In genomic region chr2:148893107-148893506, GRCm38 (mm10) we compare ENCODE assay signal across 47 mouse cellular contexts. TPM values are rescaled to one million over a fixed set of nuclear protein-coding genes. Genes with fewer than 3 reads are reported as not detected.
"Had no signal": no experiment of that assay in that cellular context is flagged by ENCODE, and none has a peak within 500 bp of the region (broad histone marks: within the 10 kb centered on the region; RNA-seq: fewer than 3 reads in every experiment).

No protein-coding gene starts in this region.

- H3K9ac ChIP-seq: limb, embryonic 12.5 days; limb, embryonic 13.5 days; limb, embryonic 15.5 days; liver, embryonic 12.5 days; liver, embryonic 13.5 days; liver, embryonic 14.5 days; liver, embryonic 15.5 days; liver, postnatal 0 days; lung, embryonic 14.5 days; lung, embryonic 15.5 days; midbrain, embryonic 12.5 days; midbrain, embryonic 13.5 days; midbrain, embryonic 15.5 days; neural tube, embryonic 12.5 days had no signal

- H3K4me1 ChIP-seq: limb, embryonic 10.5 days; limb, embryonic 12.5 days; limb, embryonic 13.5 days; limb, embryonic 15.5 days; liver, embryonic 12.5 days; liver, embryonic 15.5 days; lung, embryonic 15.5 days; megakaryocyte, embryonic 14.5 days; neural tube, embryonic 12.5 days had no signal

- H3K9me3 ChIP-seq: limb, embryonic 10.5 days; limb, embryonic 12.5 days; limb, embryonic 13.5 days; limb, embryonic 15.5 days; liver, embryonic 12.5 days; liver, embryonic 13.5 days; liver, embryonic 15.5 days; lung, embryonic 15.5 days; megakaryocyte, embryonic 14.5 days; midbrain, embryonic 10.5 days; midbrain, embryonic 12.5 days; midbrain, embryonic 13.5 days; midbrain, embryonic 15.5 days; neural tube, embryonic 12.5 days had no signal

- H3K4me2 ChIP-seq: limb, embryonic 12.5 days; limb, embryonic 13.5 days; limb, embryonic 15.5 days; liver, embryonic 11.5 days; liver, embryonic 12.5 days; liver, embryonic 13.5 days; liver, embryonic 15.5 days; lung, embryonic 14.5 days; lung, embryonic 15.5 days; midbrain, embryonic 11.5 days; midbrain, embryonic 12.5 days; midbrain, embryonic 13.5 days; midbrain, embryonic 15.5 days; neural tube, embryonic 12.5 days had no signal

- H3K27me3 ChIP-seq: limb, embryonic 12.5 days; limb, embryonic 13.5 days; limb, embryonic 15.5 days; liver, embryonic 12.5 days; liver, embryonic 13.5 days; liver, embryonic 15.5 days; lung, embryonic 15.5 days; midbrain, embryonic 12.5 days; midbrain, embryonic 13.5 days; midbrain, embryonic 15.5 days; neural tube, embryonic 12.5 days had no signal

- H3K4me3 ChIP-seq: limb, embryonic 10.5 days; limb, embryonic 12.5 days; limb, embryonic 13.5 days; limb, embryonic 15.5 days; liver, embryonic 12.5 days; liver, embryonic 13.5 days; liver, embryonic 15.5 days; lung, embryonic 15.5 days; megakaryocyte, embryonic 14.5 days; midbrain, embryonic 10.5 days; midbrain, embryonic 12.5 days; midbrain, embryonic 13.5 days; midbrain, embryonic 15.5 days; myocyte; neural tube, embryonic 12.5 days had no signal

- H3K36me3 ChIP-seq: limb, embryonic 10.5 days; limb, embryonic 12.5 days; limb, embryonic 13.5 days; limb, embryonic 15.5 days; liver, embryonic 12.5 days; liver, embryonic 13.5 days; liver, embryonic 15.5 days; lung, embryonic 15.5 days; midbrain, embryonic 10.5 days; midbrain, embryonic 12.5 days; midbrain, embryonic 13.5 days; midbrain, embryonic 15.5 days; neural tube, embryonic 12.5 days had no signal

- DNase-seq: left cerebral cortex, postnatal 4 days; liver; liver, embryonic 13.5 days; liver, postnatal 0 days; lung, adult 18-20 months; lung, adult 2 months; lung, embryonic 14.5 days; lung, postnatal 10 days; lung, postnatal 14 days; lung, postnatal 36 days; lung, postnatal 4 days; midbrain, embryonic 14.5 days had no signal

- H3K27ac ChIP-seq: limb, embryonic 10.5 days; limb, embryonic 12.5 days; limb, embryonic 13.5 days; limb, embryonic 15.5 days; liver, embryonic 12.5 days; liver, embryonic 13.5 days; liver, embryonic 14.5 days; liver, embryonic 15.5 days; lung, embryonic 15.5 days; macrophage; midbrain, embryonic 10.5 days; midbrain, embryonic 12.5 days; midbrain, embryonic 13.5 days; midbrain, embryonic 15.5 days; neural tube, embryonic 12.5 days had no signal

RNA-seq across cellular contexts. Expression of gene 9230104L09Rik, which starts 28.3 kb away (rescaled TPM):
- total RNA-seq: left cerebral cortex, adult 8-10 months; left cerebral cortex, postnatal 10 days; left cerebral cortex, postnatal 14 days; left cerebral cortex, postnatal 25 days; left cerebral cortex, postnatal 36 days; left cerebral cortex, postnatal 4 days; liver, adult 2 months; megakaryocyte progenitor cell, adult 5-6 weeks; megakaryocyte, adult 5-6 weeks; megakaryocyte-erythroid progenitor cell, adult 5-6 weeks; midbrain, postnatal 0 days; monocyte, adult 5-6 weeks had no signal
- polyA plus RNA-seq: limb, embryonic 10.5 days; limb, embryonic 11.5 days; limb, embryonic 12.5 days; limb, embryonic 13.5 days; limb, embryonic 14.5 days; limb, embryonic 15.5 days; liver, adult 2 months; liver, embryonic 11.5 days; liver, embryonic 12.5 days; liver, embryonic 13.5 days; liver, embryonic 14.5 days; liver, embryonic 15.5 days; liver, embryonic 16.5 days; liver, postnatal 0 days; lung, embryonic 14.5 days; lung, embryonic 15.5 days; lung, embryonic 16.5 days; macrophage; midbrain, embryonic 10.5 days; midbrain, embryonic 11.5 days; midbrain, embryonic 12.5 days; midbrain, embryonic 13.5 days; midbrain, embryonic 14.5 days; midbrain, embryonic 15.5 days; midbrain, embryonic 16.5 days; midbrain, postnatal 0 days; myocyte; neural tube, embryonic 11.5 days; neural tube, embryonic 12.5 days had no signal

RNA-seq across cellular contexts. Expression of gene Cst9, which starts 58.2 kb away (rescaled TPM):
- total RNA-seq: left cerebral cortex, adult 8-10 months; left cerebral cortex, postnatal 10 days; left cerebral cortex, postnatal 14 days; left cerebral cortex, postnatal 25 days; left cerebral cortex, postnatal 36 days; left cerebral cortex, postnatal 4 days; liver, adult 2 months; megakaryocyte progenitor cell, adult 5-6 weeks; megakaryocyte, adult 5-6 weeks; megakaryocyte-erythroid progenitor cell, adult 5-6 weeks; midbrain, postnatal 0 days; monocyte, adult 5-6 weeks had no signal
- polyA plus RNA-seq: limb, embryonic 10.5 days; limb, embryonic 11.5 days; limb, embryonic 12.5 days; limb, embryonic 13.5 days; limb, embryonic 14.5 days; limb, embryonic 15.5 days; liver, adult 2 months; liver, embryonic 11.5 days; liver, embryonic 16.5 days; lung, embryonic 14.5 days; macrophage; midbrain, embryonic 10.5 days; midbrain, embryonic 11.5 days; midbrain, embryonic 12.5 days; midbrain, embryonic 13.5 days; midbrain, embryonic 14.5 days; midbrain, embryonic 15.5 days; midbrain, embryonic 16.5 days; midbrain, postnatal 0 days; myocyte; neural tube, embryonic 11.5 days; neural tube, embryonic 12.5 days had no signal
